Mouse (Mus musculus): ENCODE results near the gene AI987944. TPM values are rescaled to one million over a fixed set of nuclear protein-coding genes. Genes with fewer than 3 reads are reported as not detected.

Gene AI987944
- 10 to 100 TPM; 34.8 to 35.4 TPM for polyA plus RNA-seq (2017; shearing (Covaris generic))

DNA sequence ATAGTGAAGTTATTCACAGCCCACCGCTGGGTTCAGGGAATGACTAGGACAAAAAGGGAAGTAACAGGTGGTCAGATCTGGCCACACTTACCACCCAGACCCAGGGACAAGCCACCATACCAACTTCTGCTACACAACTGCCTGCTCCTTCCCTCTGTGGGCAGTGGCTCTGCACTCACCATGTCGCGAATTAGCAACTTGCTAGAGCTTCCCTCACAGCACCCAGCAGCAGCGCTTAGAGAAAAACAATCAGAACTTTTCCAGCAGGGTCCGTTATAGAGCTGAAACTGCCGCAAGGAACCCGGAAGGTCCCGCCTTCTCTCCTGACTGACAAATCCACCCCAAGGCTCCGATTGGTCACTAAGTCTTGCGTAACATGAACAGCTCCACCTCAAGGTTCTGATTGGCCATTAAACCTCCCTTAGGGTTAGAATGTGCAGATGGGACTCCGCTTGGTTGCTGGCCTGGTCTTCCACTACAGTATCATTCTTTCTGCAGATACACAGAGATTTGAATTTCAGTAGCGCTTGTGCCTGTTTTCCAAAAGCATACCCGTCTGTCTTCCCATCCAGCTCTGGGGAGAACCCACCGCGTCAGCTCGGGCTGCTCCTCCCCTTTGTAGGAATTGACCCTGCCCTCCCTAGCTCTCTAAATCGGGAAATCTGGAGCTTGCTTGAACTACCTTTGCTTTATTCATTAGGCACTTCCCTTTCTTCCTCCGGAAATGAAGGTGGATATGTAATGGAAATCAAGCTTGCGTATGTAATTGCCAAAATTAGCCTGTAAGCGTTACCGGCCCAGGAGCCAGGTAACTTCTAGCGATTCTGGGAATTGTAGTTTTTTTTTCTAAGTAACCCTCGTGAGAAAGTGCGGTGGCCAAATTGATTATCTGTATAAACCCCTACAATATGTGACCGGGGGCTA lies at the start of gene AI987944:
Gene AI987944, minus strand, starts transcription at position 332 of the 924 bp plus-strand sequence.

Other genes with a start within 250 kb of the AI987944 start
- under 1 TPM; 0.07 to 0.24 TPM for gene Gm5592, start 239.5 kb downstream of the AI987944 start, polyA plus RNA-seq (2017; shearing (Covaris generic))
- under 1 TPM; 0.04 to 0.21 TPM for gene Vmn2r57, start 55.3 kb upstream of the AI987944 start, polyA plus RNA-seq (2017; shearing (Covaris generic))
- under 1 TPM in 1 of 2 experiments, not detected in 1; 0.10 TPM for gene Gm20449, start 106.0 kb upstream of the AI987944 start, polyA plus RNA-seq (2017; shearing (Covaris generic))
- gene AW146154, start 106.5 kb upstream of the AI987944 start, polyA plus RNA-seq (2017; shearing (Covaris generic)): 10 to 100 TPM; 11.0 to 16.2 TPM
- gene Gm6871, start 180.3 kb upstream of the AI987944 start, polyA plus RNA-seq (2017; shearing (Covaris generic)): under 1 TPM in 1 of 2 experiments, not detected in 1; 0.13 TPM
- 10 to 100 TPM; 16.0 to 25.0 TPM for gene 2610021A01Rik, start 205.9 kb upstream of the AI987944 start, polyA plus RNA-seq (2017; shearing (Covaris generic))
- 10 to 100 TPM; 12.4 to 13.3 TPM for gene Zfp788, start 239.8 kb upstream of the AI987944 start, polyA plus RNA-seq (2017; shearing (Covaris generic))

Measured in inflammation-experienced regulatory T-cells (primary cell).